Mouse (Mus musculus) embryo, embryonic 10.5 days (tissue): ENCODE data around the gene Iqgap2.

Experiments
- DNase-seq: peaks from one replicate; pipeline ENCODE4 v3.0.0-alpha.2; 2015; ENCODE audit warnings: low spot score

Iqgap2 gene

DNA sequence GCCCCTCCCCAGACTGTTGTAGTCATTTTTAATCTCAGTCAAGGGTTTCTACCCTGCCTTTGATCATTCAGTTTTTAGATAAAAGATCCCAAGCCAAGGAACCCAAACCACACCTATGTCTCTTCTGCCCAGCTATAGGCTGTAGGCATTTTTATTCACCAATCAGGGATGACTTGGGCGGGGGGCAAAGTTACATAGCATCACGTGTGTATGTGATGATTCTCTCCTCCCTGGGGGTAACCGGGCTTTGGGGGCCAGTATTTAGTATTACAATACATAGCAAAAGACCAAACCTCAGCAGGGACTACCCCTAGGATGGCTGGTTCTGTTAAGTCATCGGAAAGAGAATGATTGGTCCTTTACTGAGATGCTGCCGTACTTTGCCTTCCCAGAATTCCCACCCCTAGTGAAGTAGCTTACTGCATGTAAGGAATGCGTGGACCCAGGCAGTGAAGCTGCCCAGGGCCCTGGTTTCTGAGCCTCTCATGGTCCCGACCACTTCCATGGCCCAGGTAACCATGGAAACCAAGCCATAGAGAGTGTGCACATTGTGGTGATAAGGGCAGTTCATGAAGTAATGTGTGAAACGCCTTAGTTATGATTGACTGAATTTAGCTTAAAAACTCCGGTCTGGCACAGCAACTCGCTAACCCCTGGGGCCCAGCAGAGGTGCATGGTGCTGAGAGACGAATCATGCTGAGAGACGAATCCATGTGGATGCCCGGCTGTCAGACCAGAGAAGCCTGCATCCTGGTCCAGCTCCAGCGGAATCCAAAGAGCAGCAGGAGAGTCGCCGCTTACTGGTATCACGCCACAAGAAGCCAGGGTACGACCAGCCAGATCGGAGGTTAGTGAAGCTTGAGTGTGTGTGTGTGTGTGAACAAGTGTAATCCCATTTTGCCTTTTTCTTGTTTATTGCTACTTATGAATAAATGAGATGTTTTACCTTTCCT is 308.2 kb downstream of the Iqgap2 start:
- DNase-seq = no peak

DNA sequence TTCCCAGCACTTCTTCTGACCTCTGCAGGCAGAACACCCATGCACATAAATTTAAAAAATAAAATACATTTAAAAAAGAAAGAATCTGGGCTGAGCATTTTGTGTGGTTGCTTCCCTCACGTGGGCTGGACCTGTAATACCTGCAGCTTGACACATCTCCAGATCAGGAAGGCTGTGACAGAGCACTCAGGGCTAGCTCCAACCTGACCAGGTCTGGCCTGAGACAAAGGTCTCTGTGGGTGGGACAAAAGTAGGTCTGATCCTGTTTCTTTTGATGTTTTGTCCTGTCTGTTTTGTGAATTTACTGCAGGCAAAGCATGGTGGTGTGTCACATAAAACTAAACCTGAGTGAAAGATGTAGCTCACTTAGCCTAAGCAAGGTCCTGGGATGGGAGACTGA is 309.9 kb downstream of the Iqgap2 start:
- no peak for DNase-seq

DNA sequence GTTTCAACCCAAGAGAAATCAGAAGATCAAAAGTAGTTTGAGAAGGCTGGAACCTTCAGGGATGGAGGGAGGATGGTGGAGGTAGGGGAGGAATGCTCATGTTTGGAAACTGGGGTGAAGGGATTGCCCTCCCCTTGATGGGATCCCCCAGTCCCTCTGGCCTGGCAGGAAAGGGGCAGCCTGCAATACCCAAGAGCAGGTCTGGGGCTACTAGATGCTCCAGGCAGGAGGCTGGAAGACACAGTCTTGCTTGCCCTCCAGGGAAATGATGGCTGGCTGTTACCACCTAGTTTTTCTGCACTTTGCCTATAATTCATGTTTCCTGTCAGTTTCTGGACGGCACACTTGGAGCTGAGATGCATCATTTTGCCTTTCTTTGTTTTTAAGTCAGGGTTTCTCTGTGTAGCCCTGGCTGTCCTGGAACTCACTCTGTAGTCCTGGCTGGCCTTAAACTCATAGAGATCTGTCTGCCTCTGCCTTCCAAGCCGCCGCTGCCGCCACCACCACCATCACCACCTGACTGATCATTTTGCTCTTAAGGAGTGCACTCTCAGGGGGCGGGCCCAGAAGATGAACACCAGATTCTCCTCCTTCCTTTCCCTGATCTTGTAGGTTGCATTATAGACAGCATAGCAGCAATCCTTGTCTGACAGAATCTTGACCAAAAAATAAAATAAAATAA is 313.6 kb downstream of the Iqgap2 start:
- DNase-seq = no peak
